Mouse (Mus musculus) MEL (cell line): ENCODE measurements around the gene Crebbp. TPM values are rescaled to one million over a fixed set of nuclear protein-coding genes. Genes with fewer than 3 reads are reported as not detected.

ENCODE experiments used
- DNase-seq: peaks from one replicate; pipeline ENCODE4 v3.0.0; 2011; ENCODE audit warnings: low read depth, low spot score
- H3K27ac ChIP-seq: 2 replicates; pipeline ENCODE4 v1.5.1; 2012; ENCODE audit warnings: low read depth, mild to moderate bottlenecking, control low read depth, low read length, moderate library complexity; ENCODE audit not compliant: control insufficient read depth
- H3K27me3 ChIP-seq, 2 experiments: fragments of 150-350 bp in 1 of 2; sonication (generic) in 1 of 2; 2 replicates each; pipeline ENCODE4 v1.6.1; 2012; ENCODE audit warnings: low read length in 2 of 2, mild to moderate bottlenecking in 2 of 2, improper control_type of control experiment in 1 of 2, moderate library complexity in 1 of 2; ENCODE audit not compliant: insufficient read depth in 2 of 2, control insufficient read depth in 1 of 2
- H3K36me3 ChIP-seq, 2 experiments: 2 replicates each; pipeline ENCODE4 v1.6.1; 2012 to 2014; ENCODE audit warnings: low read length in 2 of 2, improper control_type of control experiment in 1 of 2, inconsistent platforms in 1 of 2, mild to moderate bottlenecking in 1 of 2; ENCODE audit not compliant: insufficient read depth in 2 of 2, control insufficient read depth in 1 of 2
- H3K4me1 ChIP-seq, 2 experiments: fragments of 150-350 bp in 1 of 2; sonication (generic) in 1 of 2; 2 replicates each; pipeline ENCODE4 v1.6.1; 2012; ENCODE audit warnings: low read length in 2 of 2, improper control_type of control experiment in 1 of 2, mild to moderate bottlenecking in 1 of 2; ENCODE audit not compliant: insufficient read depth in 2 of 2, control insufficient read depth in 1 of 2
- H3K4me3 ChIP-seq, 2 experiments: fragments of 150-350 bp in 1 of 2; sonication (generic) in 1 of 2; 2 replicates each; pipeline ENCODE4 v1.5.1; 2012; ENCODE audit warnings: low read depth in 2 of 2, low read length in 2 of 2, mild to moderate bottlenecking in 2 of 2, moderate library complexity in 2 of 2, control low read depth in 1 of 2, improper control_type of control experiment in 1 of 2; ENCODE audit not compliant: control insufficient read depth in 1 of 2, insufficient read depth in 1 of 2
- H3K79me2 ChIP-seq: 2 replicates; pipeline ENCODE4 v1.6.1; 2012; ENCODE audit warnings: mild to moderate bottlenecking, low read length, moderate library complexity; ENCODE audit not compliant: control insufficient read depth, poor library complexity, insufficient read depth
- H3K9ac ChIP-seq: 2 replicates; pipeline ENCODE4 v1.6.1; 2012; ENCODE audit warnings: low read depth, mild to moderate bottlenecking, control low read depth, low read length, moderate library complexity; ENCODE audit not compliant: control insufficient read depth, poor library complexity, severe bottlenecking
- H3K9me3 ChIP-seq: fragments of 150-350 bp; sonication (generic); replicated peaks from 2 replicates; pipeline ENCODE4 v1.6.1; 2012; ENCODE audit warnings: mild to moderate bottlenecking, low read length, improper control_type of control experiment, moderate library complexity; ENCODE audit not compliant: insufficient read depth
- BHLHE40 ChIP-seq: IDR thresholded peaks from 2 replicates; pipeline ENCODE4 v1.6.1; 2012; ENCODE audit warnings: low read depth, mild to moderate bottlenecking, inconsistent platforms, low read length, improper control_type of control experiment, borderline replicate concordance
- CTCF ChIP-seq, 3 experiments: IDR thresholded peaks in 2 of 3; conservative IDR thresholded peaks in 1 of 3; 2 replicates each; pipeline ENCODE4 v1.5.1; 2011 to 2012; ENCODE audit warnings: low read length in 3 of 3, low read depth in 2 of 3, mild to moderate bottlenecking in 2 of 3, improper control_type of control experiment in 1 of 3, inconsistent platforms in 1 of 3, mixed read lengths in 1 of 3, moderate library complexity in 1 of 3; ENCODE audit not compliant: control insufficient read depth in 1 of 3, insufficient read depth in 1 of 3, poor library complexity in 1 of 3, severe bottlenecking in 1 of 3
- ELF1 ChIP-seq: IDR thresholded peaks from 2 replicates; pipeline ENCODE4 v1.6.1; 2014; ENCODE audit warnings: low read depth, mild to moderate bottlenecking, inconsistent platforms, low read length, improper control_type of control experiment, moderate library complexity
- EP300 ChIP-seq, 2 experiments: IDR thresholded peaks; 2 replicates each; pipeline ENCODE4 v1.6.1; 2011; ENCODE audit warnings: improper control_type of control experiment in 2 of 2, low read length in 2 of 2, low read depth in 1 of 2, mild to moderate bottlenecking in 1 of 2
- ETS1 ChIP-seq: IDR thresholded peaks from 2 replicates; pipeline ENCODE4 v1.6.1; 2012; ENCODE audit warnings: low read depth, mild to moderate bottlenecking, inconsistent platforms, low read length, improper control_type of control experiment, moderate library complexity
- JUND ChIP-seq: IDR thresholded peaks from 2 replicates; pipeline ENCODE4 v1.6.1; 2011; ENCODE audit warnings: low read depth, mild to moderate bottlenecking, improper control_type of control experiment, low read length
- MAFK ChIP-seq: IDR thresholded peaks from 2 replicates; pipeline ENCODE4 v1.6.1; 2011; ENCODE audit warnings: low read depth, mild to moderate bottlenecking, low read length, improper control_type of control experiment, borderline replicate concordance
- MXI1 ChIP-seq: IDR thresholded peaks from 2 replicates; pipeline ENCODE4 v1.6.1; 2011; ENCODE audit warnings: mild to moderate bottlenecking, low read depth, low read length, improper control_type of control experiment
- MYC ChIP-seq: IDR thresholded peaks from 2 replicates; pipeline ENCODE4 v1.6.1; 2011; ENCODE audit warnings: low read depth, mild to moderate bottlenecking, low read length, improper control_type of control experiment, moderate library complexity
- NRF1 ChIP-seq: IDR thresholded peaks from 2 replicates; pipeline ENCODE4 v1.6.1; 2014; ENCODE audit warnings: low read depth, mild to moderate bottlenecking, inconsistent platforms, low read length, improper control_type of control experiment, moderate library complexity; ENCODE audit not compliant: poor library complexity, insufficient read depth, severe bottlenecking
- POLR2A ChIP-seq, 2 experiments: IDR thresholded peaks; 2 replicates each; pipeline ENCODE4 v1.6.1; 2011 to 2012; ENCODE audit warnings: low read length in 2 of 2, mild to moderate bottlenecking in 2 of 2, control low read depth in 1 of 2, improper control_type of control experiment in 1 of 2, low read depth in 1 of 2, moderate library complexity in 1 of 2; ENCODE audit not compliant: control insufficient read depth in 1 of 2, insufficient read depth in 1 of 2, poor library complexity in 1 of 2
- POLR2AphosphoS5 ChIP-seq: IDR thresholded peaks from 2 replicates; pipeline ENCODE4 v1.6.1; 2012; ENCODE audit warnings: low read depth, borderline replicate concordance, mild to moderate bottlenecking, inconsistent platforms, low read length, moderate library complexity, mixed read lengths
- RCOR1 ChIP-seq: IDR thresholded peaks from 2 replicates; pipeline ENCODE4 v1.6.1; 2012; ENCODE audit warnings: low read depth, mild to moderate bottlenecking, inconsistent platforms, low read length, improper control_type of control experiment
- SIN3A ChIP-seq: IDR thresholded peaks from 2 replicates; pipeline ENCODE4 v1.6.1; 2012; ENCODE audit warnings: low read length, improper control_type of control experiment, inconsistent platforms
- TAL1 ChIP-seq: IDR thresholded peaks from 2 replicates; pipeline ENCODE4 v1.6.1; 2012; ENCODE audit warnings: mild to moderate bottlenecking, inconsistent platforms, low read length, moderate library complexity, mixed read lengths
- TBP ChIP-seq: IDR thresholded peaks from 2 replicates; pipeline ENCODE4 v1.8.0; 2011; ENCODE audit warnings: low read depth, low read length, improper control_type of control experiment
- TCF12 ChIP-seq: IDR thresholded peaks from 2 replicates; pipeline ENCODE4 v1.6.1; 2014; ENCODE audit warnings: low read depth, mild to moderate bottlenecking, inconsistent platforms, low read length, improper control_type of control experiment, moderate library complexity
- UBTF ChIP-seq: IDR thresholded peaks from 2 replicates; pipeline ENCODE4 v1.6.1; 2012; ENCODE audit warnings: low read depth, mild to moderate bottlenecking, inconsistent platforms, low read length, improper control_type of control experiment, moderate library complexity, borderline replicate concordance; ENCODE audit not compliant: insufficient read depth
- ZC3H11A ChIP-seq: IDR thresholded peaks from 2 replicates; pipeline ENCODE4 v1.6.1; 2012; ENCODE audit warnings: low read depth, mild to moderate bottlenecking, inconsistent platforms, low read length, improper control_type of control experiment
- ZMIZ1 ChIP-seq: IDR thresholded peaks from 2 replicates; pipeline ENCODE4 v1.6.1; 2012; ENCODE audit warnings: low read depth, mild to moderate bottlenecking, inconsistent platforms, low read length, improper control_type of control experiment, moderate library complexity
- ZNF384 ChIP-seq: IDR thresholded peaks from 2 replicates; pipeline ENCODE4 v1.6.1; 2012; ENCODE audit warnings: low read depth, mild to moderate bottlenecking, inconsistent platforms, low read length, improper control_type of control experiment
- polyA plus RNA-seq, 2 experiments: library from polyadenylated mRNA; stranded (reverse) in 1 of 2; unstranded in 1 of 2; fragments of >175 nt in 1 of 2; fragments of >200 nt in 1 of 2; gene quantifications; 2 replicates each; pipeline versions ENCODE4 v1.2.1 to v1.2.4; 2012; ENCODE audit warnings: low replicate concordance in 2 of 2, low read depth in 1 of 2; ENCODE audit not compliant: insufficient read length in 2 of 2, insufficient read depth in 1 of 2, missing spikeins in 1 of 2
- total RNA-seq: library from RNA; depleted of rRNA; stranded (reverse); fragments of 300-350 nt; gene quantifications from 2 replicates; pipeline ENCODE4 v1.2.3, GENCODE M21; 2012

Crebbp gene
- total and polyA plus RNA-seq, 3 experiments: 4.7 to 145 (median 7.0) TPM

DNA sequence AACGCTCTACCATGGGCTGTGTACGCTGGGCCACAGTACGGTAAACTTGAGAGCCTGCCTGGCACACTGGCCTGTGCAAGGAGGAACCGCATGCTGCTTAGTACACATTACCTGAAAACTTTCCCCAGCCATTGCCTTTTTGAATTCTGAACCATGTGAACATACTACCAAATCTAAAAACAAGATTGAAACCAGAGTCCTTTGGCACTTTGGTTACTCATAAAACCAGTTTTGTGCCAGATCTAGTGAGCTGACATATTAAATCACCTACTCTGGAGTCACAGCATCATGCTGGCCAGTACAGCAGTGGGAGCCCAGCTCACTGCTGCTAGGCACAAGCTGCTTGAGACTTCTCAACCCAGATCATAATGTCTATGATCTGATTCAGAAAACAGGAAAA lies 172.2 kb downstream of the Crebbp start:
- Histone ChIP-seq H3K27ac (no peak overlapping the region), H3K27me3 (no peaks in the 10 kb centered on the region)
- no peak for DNase-seq
- TF ChIP-seq POLR2AphosphoS5: no peak
- no peak for TF ChIP-seq JUND
- TF ChIP-seq ZMIZ1: no peak
- TF ChIP-seq ETS1: no peak
- TF ChIP-seq, all 39 proteins: peak for 0
- H3K36me3 ChIP-seq: peaks cover 0 to 4% of the 10 kb centered on the region in 2 experiments; a peak in 2 of 4 replicates
- H3K4me3 ChIP-seq: no peak overlapping the region
- no peaks in the 10 kb centered on the region for H3K79me2 ChIP-seq
- H3K9me3 ChIP-seq: no peaks in the 10 kb centered on the region
- no peak overlapping the region for H3K9ac ChIP-seq
- H3K4me1 ChIP-seq: no peaks in the 10 kb centered on the region

- Histone ChIP-seq H3K27ac (no peak overlapping the region), H3K4me3 (no peak overlapping the region), H3K9me3 (no peaks in the 10 kb centered on the region), H3K4me1 (0 out of 4 replicates have a peak, but pooled peaks cover 0 to under 1% of the 10 kb centered on the region in 2 experiments), H3K27me3 (no peaks in the 10 kb centered on the region), H3K9ac (no peak overlapping the region), H3K79me2 (no peaks in the 10 kb centered on the region)
- no peak for DNase-seq
- TF ChIP-seq UBTF (no peak), MAFK (no peak), TAL1 (no peak), POLR2A (IDR thresholded peaks at IDR 0.05; ENCODE audit: control insufficient read depth in 1 of 2, insufficient read depth in 1 of 2, low read depth in 1 of 2, low read length in 2 of 2, poor library complexity in 1 of 2) (no peak), ETS1 (no peak), MXI1 (no peak)
- TF ChIP-seq, all 39 proteins: peak for 0
- peaks cover 0 to 2% of the 10 kb centered on the region in 2 experiments; a peak in 1 of 4 replicates for H3K36me3 ChIP-seq
Observed at GRCm38 (mm10) chr16:4040206-4040605, 173.6 kb downstream of the Crebbp start.

- H3K4me1 ChIP-seq: peaks cover 9 to 25% of the 10 kb centered on the region in 2 experiments
- H3K4me3 ChIP-seq: no peak overlapping the region
- peaks cover 2 to 20% of the 10 kb centered on the region in 2 experiments; a peak in 3 of 4 replicates for H3K36me3 ChIP-seq
- no peak for DNase-seq
- no peaks in the 10 kb centered on the region for H3K27me3 ChIP-seq
- H3K79me2 ChIP-seq: no peaks in the 10 kb centered on the region
- TF ChIP-seq ELF1: no peak
- TF ChIP-seq TCF12: no peak
- TF ChIP-seq NRF1: no peak
- no peak for TF ChIP-seq RCOR1
- TF ChIP-seq EP300 (IDR thresholded peaks at IDR 0.05; ENCODE audit: low read depth in 1 of 2, low read length in 2 of 2): no peak
- no peak for TF ChIP-seq SIN3A
- TF ChIP-seq MXI1: no peak
- TF ChIP-seq POLR2AphosphoS5: no peak
- TF ChIP-seq ZNF384: no peak
- no peak for TF ChIP-seq UBTF
- no peak for TF ChIP-seq TBP
- no peak for TF ChIP-seq ZC3H11A
- TF ChIP-seq CTCF (IDR thresholded peaks at IDR 0.05 in 2 of 3, conservative IDR thresholded peaks at IDR 0.05 in 1 of 3; ENCODE audit: control insufficient read depth in 1 of 3, insufficient read depth in 1 of 3, low read depth in 2 of 3, low read length in 3 of 3, poor library complexity in 1 of 3, severe bottlenecking in 1 of 3): no peak
- no peak for TF ChIP-seq JUND
- no peak for TF ChIP-seq MYC
- TF ChIP-seq ZMIZ1: no peak
- TF ChIP-seq BHLHE40: no peak
- H3K27ac ChIP-seq: no peak overlapping the region
- no peak overlapping the region for H3K9ac ChIP-seq
- H3K9me3 ChIP-seq: no peaks in the 10 kb centered on the region
Observed at GRCm38 (mm10) chr16:4037690-4038089, 176.1 kb downstream of the Crebbp start.
